Mouse (Mus musculus) adrenal gland, postnatal 10 days (tissue): Measurements from ENCODE around the gene Hist1h1e. TPM values are rescaled to one million over a fixed set of nuclear protein-coding genes. Genes with fewer than 3 reads are reported as not detected.
A peak's percentile ranks its signal among the peaks of the same experiment; 100 is the strongest.
"Not testable (repeated sequence)": the region's sequence is repeated elsewhere in the genome, so short reads cannot be mapped to it uniquely, and the experiment has no call there.

ENCODE experiments used
- DNase-seq: peaks from one replicate; pipeline ENCODE4 v3.0.0; 2021; ENCODE audit warnings: mixed read lengths
- microRNA-seq: library from miRNA; unstranded; fragments of <30 nt; microRNA quantifications from one replicate; pipeline ENCODE4 v1.2.0, GENCODE M21; 2021
- total RNA-seq, 2 experiments: library from RNA; stranded (reverse); gene quantifications; 2 replicates each; pipeline ENCODE4 v1.2.3; 2021

Gene Hist1h1e
- total RNA-seq, 2 experiments from 2014 or later = 180 to 217 TPM

GRCm38 (mm10) chr13:23573034-23573897, 49.1 kb downstream of the Hist1h1e start:
- DNase-seq = not testable (repeated sequence)

GRCm38 (mm10) chr13:23572218-23573033, 49.9 kb downstream of the Hist1h1e start:
- no peak for DNase-seq

- DNase-seq = not testable (repeated sequence)
These were observed 50.7 kb downstream of the Hist1h1e start for GRCm38 (mm10) chr13:23571504-23572217.

- peak; percentile 69 for DNase-seq
These were observed 51.3 kb downstream of the Hist1h1e start, which contains the start of the genes Hist1h2ae and Hist1h2bg for GRCm38 (mm10) chr13:23571022-23571503. Gene Hist1h2ae (minus strand): TSS chr13:23571220. Gene Hist1h2bg (plus strand): TSS chr13:23571396.

Small RNAs within 50 kb of the gene (microRNA-seq; reads per million reads assigned to microRNA genes)
- not detected for gene Gm44359
- 1.8 reads per million for gene Gm44394

Other genes with a start within 250 kb of the Hist1h1e start
- 1 to 10 TPM; 6.1 to 7.1 TPM for gene Abt1, start 198.7 kb downstream of the Hist1h1e start, total RNA-seq
- gene Btn1a1, start 156.7 kb downstream of the Hist1h1e start, total RNA-seq = under 1 TPM in 1 of 2 experiments, not detected in 1; 0.55 TPM
- not detected for gene Btn2a2, start 133.7 kb downstream of the Hist1h1e start, total RNA-seq
- 1,000 to 10,000 TPM in 1 of 2 experiments, 100 to 1,000 TPM in 1; 930 to 1,063 TPM for gene Hist1h4h, start 91.5 kb downstream of the Hist1h1e start, total RNA-seq
- gene Hist1h2af, start 88.7 kb downstream of the Hist1h1e start, total RNA-seq = 100 to 1,000 TPM; 261 to 325 TPM
- gene Hist1h3g, start 87.1 kb downstream of the Hist1h1e start, total RNA-seq = 10 to 100 TPM; 76.3 to 91.7 TPM
- 10 to 100 TPM; 20.9 to 25.4 TPM for gene Hist1h2bh, start 79.2 kb downstream of the Hist1h1e start, total RNA-seq
- gene Hist1h3f, start 78.5 kb downstream of the Hist1h1e start, total RNA-seq = 100 to 1,000 TPM in 1 of 2 experiments, 10 to 100 TPM in 1; 93.2 to 104 TPM
- 100 to 1,000 TPM; 529 to 619 TPM for gene Hist1h4f, start 70.9 kb downstream of the Hist1h1e start, total RNA-seq
- gene Hist1h1d, start 69.3 kb downstream of the Hist1h1e start, total RNA-seq = 10 to 100 TPM; 27.8 to 32.6 TPM
- 100 to 1,000 TPM; 246 to 271 TPM for gene Hist1h3e, start 60.2 kb downstream of the Hist1h1e start, total RNA-seq
- 10 to 100 TPM; 54.9 to 55.0 TPM for gene Hist1h2ae, start 51.3 kb downstream of the Hist1h1e start, total RNA-seq
- gene Hist1h2bg, start 51.2 kb downstream of the Hist1h1e start, total RNA-seq = 100 to 1,000 TPM; 395 to 462 TPM
- gene Hist1h2bf, start 48.4 kb downstream of the Hist1h1e start, total RNA-seq = 100 to 1,000 TPM; 168 to 215 TPM
- 10 to 100 TPM; 47.4 to 49.2 TPM for gene Hist1h2ad, start 48.2 kb downstream of the Hist1h1e start, total RNA-seq
- 10 to 100 TPM; 38.0 to 43.5 TPM for gene Hist1h3d, start 46.8 kb downstream of the Hist1h1e start, total RNA-seq
- 100 to 1,000 TPM; 294 to 310 TPM for gene Hist1h4d, start 41.0 kb downstream of the Hist1h1e start, total RNA-seq
- 10 to 100 TPM; 27.7 to 32.2 TPM for gene Hist1h2be, start 1.4 kb downstream of the Hist1h1e start, total RNA-seq
- gene Hist1h2ac, start 61.4 kb upstream of the Hist1h1e start, total RNA-seq = 1 to 10 TPM; 8.3 to 9.7 TPM
- 10 to 100 TPM; 76.4 to 77.6 TPM for gene Hist1h2bc, start 61.6 kb upstream of the Hist1h1e start, total RNA-seq
- under 1 TPM; 0.69 to 0.88 TPM for gene Hist1h1t, start 73.3 kb upstream of the Hist1h1e start, total RNA-seq
- 100 to 1,000 TPM; 175 to 199 TPM for gene Hist1h4c, start 75.9 kb upstream of the Hist1h1e start, total RNA-seq
- 10 to 100 TPM; 23.3 to 31.0 TPM for gene Hfe, start 88.3 kb upstream of the Hist1h1e start, total RNA-seq
- 100 to 1,000 TPM; 366 to 432 TPM for gene Hist1h1c, start 116.2 kb upstream of the Hist1h1e start, total RNA-seq
- 100 to 1,000 TPM; 127 to 144 TPM for gene Hist1h3c, start 123.0 kb upstream of the Hist1h1e start, total RNA-seq
- 100 to 1,000 TPM; 173 to 206 TPM for gene Hist1h2bb, start 124.2 kb upstream of the Hist1h1e start, total RNA-seq
- gene Hist1h2ab, start 128.6 kb upstream of the Hist1h1e start, total RNA-seq = 100 to 1,000 TPM; 281 to 334 TPM
- 100 to 1,000 TPM; 390 to 424 TPM for gene Hist1h3b, start 129.7 kb upstream of the Hist1h1e start, total RNA-seq
- 100 to 1,000 TPM; 282 to 291 TPM for gene Hist1h4b, start 134.5 kb upstream of the Hist1h1e start, total RNA-seq
- 100 to 1,000 TPM; 238 to 251 TPM for gene Hist1h4a, start 138.7 kb upstream of the Hist1h1e start, total RNA-seq
- gene Hist1h3a, start 139.8 kb upstream of the Hist1h1e start, total RNA-seq = 100 to 1,000 TPM; 258 to 301 TPM
- gene Hist1h1a, start 141.1 kb upstream of the Hist1h1e start, total RNA-seq = 100 to 1,000 TPM; 231 to 274 TPM
- gene Trim38, start 147.4 kb upstream of the Hist1h1e start, total RNA-seq = not detected
- gene Slc17a2, start 184.4 kb upstream of the Hist1h1e start, total RNA-seq = 10 to 100 TPM; 16.2 to 33.8 TPM
- 1 to 10 TPM; 3.5 to 5.0 TPM for gene Slc17a3, start 216.9 kb upstream of the Hist1h1e start, total RNA-seq
- 1 to 10 TPM in 1 of 2 experiments, under 1 TPM in 1; 0.67 to 1.5 TPM for gene Slc17a1, start 245.2 kb upstream of the Hist1h1e start, total RNA-seq